Mouse (Mus musculus) olfactory bulb, adult 2 months (tissue): ENCODE data around the gene Ubr4.

ENCODE experiments used
- CTCF ChIP-seq: fragments of 200-500 bp; IDR thresholded peaks from 2 replicates; pipeline ENCODE4 v1.5.1; 2012; ENCODE audit warnings: low read depth, mild to moderate bottlenecking, low read length, moderate library complexity; ENCODE audit not compliant: insufficient read depth
- POLR2A ChIP-seq: fragments of 200-500 bp; IDR thresholded peaks from 2 replicates; pipeline ENCODE4 v1.6.1; 2012; ENCODE audit warnings: mild to moderate bottlenecking, low read depth, low read length, moderate library complexity; ENCODE audit not compliant: insufficient read depth

DNA sequence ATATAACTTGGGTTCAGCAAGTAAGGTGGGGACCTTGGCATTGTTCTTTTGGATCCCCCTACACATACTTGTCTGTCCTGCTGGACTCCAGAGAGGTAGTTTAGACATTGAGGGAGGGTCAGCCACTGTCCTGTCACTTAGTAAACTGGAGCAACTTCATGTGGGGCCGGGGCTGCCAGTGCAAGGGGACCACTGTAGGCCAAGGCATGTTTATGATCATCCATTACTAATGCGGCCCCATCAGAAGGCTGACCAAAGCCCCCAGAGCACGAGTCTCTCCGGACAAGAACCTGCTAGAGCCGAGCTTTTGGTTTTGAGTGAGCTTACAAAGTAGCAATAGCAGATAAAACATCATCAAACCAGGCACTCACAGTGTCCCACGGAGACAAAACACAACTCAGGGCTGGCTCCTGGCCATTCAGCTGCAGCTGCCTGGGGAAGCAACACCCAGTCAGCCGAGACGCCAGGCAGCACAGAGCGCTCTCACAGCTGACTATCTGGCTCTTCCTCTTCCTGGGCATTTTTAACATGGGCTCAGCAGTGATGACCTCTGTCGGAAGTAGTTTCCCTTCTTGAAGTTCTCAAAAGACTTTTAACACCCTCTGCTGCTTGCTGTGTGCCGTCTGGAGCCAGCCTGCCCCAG lies 138.1 kb downstream of the Ubr4 start:
- TF ChIP-seq CTCF (no peak), POLR2A (no peak)
